In genomic region chr8:111740994-111741393, GRCm38 (mm10) we compare ENCODE assay signal across 9 mouse cellular contexts. TPM values are rescaled to one million over a fixed set of nuclear protein-coding genes. Genes with fewer than 3 reads are reported as not detected.
A peak's percentile ranks its signal among the peaks of the same experiment; 100 is the strongest.
DNase-seq lines count a peak whose midpoint lies in the region; ATAC-seq lines count a peak whose summit lies in the region.
"Had no signal": no experiment of that assay in that cellular context is flagged by ENCODE, and none has a peak within 500 bp of the region (broad histone marks: within the 10 kb centered on the region; RNA-seq: fewer than 3 reads in every experiment).

No protein-coding gene starts in this region.

- H3K4me3 ChIP-seq in limb, embryonic 13.5 days, result peak overlapping the region; percentile 97; the same call in 1 of the 2 replicates
- H3K4me3 ChIP-seq in limb, embryonic 10.5 days, result no peak overlapping the region
- H3K4me3 ChIP-seq in forebrain, embryonic 16.5 days (replicated peaks; ENCODE audit: low read length), result no peak overlapping the region
- H3K4me3 ChIP-seq in kidney, embryonic 15.5 days (replicated peaks), result no peak overlapping the region
- no peak overlapping the region for H3K4me3 ChIP-seq in neural tube, embryonic 14.5 days (ENCODE audit: low read depth, low read length)
- H3K4me3 ChIP-seq: megakaryocyte, embryonic 14.5 days had no signal

- no peak overlapping the region; the same call in 1 of the 2 replicates for H3K27ac ChIP-seq in limb, embryonic 13.5 days
- H3K27ac ChIP-seq in limb, embryonic 10.5 days, result no peak overlapping the region
- H3K27ac ChIP-seq in forebrain, embryonic 16.5 days (ENCODE audit: low read length), result no peak overlapping the region
- peak overlapping the region; percentile 87 for H3K27ac ChIP-seq in kidney, embryonic 15.5 days
- no peak overlapping the region for H3K27ac ChIP-seq in neural tube, embryonic 14.5 days (ENCODE audit: low read depth, low read length)

- 83% methylated on average over 8 of the region's 8 CpGs for WGBS in limb, embryonic 13.5 days
- 88% methylated on average over 8 of the region's 8 CpGs for WGBS in limb, embryonic 10.5 days
- 84% methylated on average over 8 of the region's 8 CpGs for WGBS in forebrain, embryonic 16.5 days
- WGBS in kidney, embryonic 15.5 days, result 73% methylated on average over 8 of the region's 8 CpGs
- WGBS in neural tube, embryonic 14.5 days, result 78% methylated on average over 8 of the region's 8 CpGs

- H3K4me2 ChIP-seq in limb, embryonic 13.5 days (replicated peaks), result peak overlapping the region; percentile 83
- 0 out of 2 replicates have a peak overlapping the region, but pooled peaks have one; percentile 85 for H3K4me2 ChIP-seq in forebrain, embryonic 16.5 days (ENCODE audit: low read length)
- peak overlapping the region; percentile 79 for H3K4me2 ChIP-seq in kidney, embryonic 15.5 days
- H3K4me2 ChIP-seq in neural tube, embryonic 14.5 days (ENCODE audit: low read depth, low read length), result peak overlapping the region; percentile 89; the same call in 1 of the 2 replicates

- H3K9me3 ChIP-seq in limb, embryonic 13.5 days, result no peaks in the 10 kb centered on the region
- no peaks in the 10 kb centered on the region for H3K9me3 ChIP-seq in limb, embryonic 10.5 days (replicated peaks)
- no peaks in the 10 kb centered on the region for H3K9me3 ChIP-seq in forebrain, embryonic 16.5 days (ENCODE audit: control insufficient read depth, low read length)
- no peaks in the 10 kb centered on the region for H3K9me3 ChIP-seq in kidney, embryonic 15.5 days (replicated peaks)
- H3K9me3 ChIP-seq in neural tube, embryonic 14.5 days (ENCODE audit: control insufficient read depth, low read length), result no peaks in the 10 kb centered on the region

- peaks cover 77% of the 10 kb centered on the region for H3K4me1 ChIP-seq in limb, embryonic 13.5 days
- peaks cover 89% of the 10 kb centered on the region for H3K4me1 ChIP-seq in limb, embryonic 10.5 days
- H3K4me1 ChIP-seq in forebrain, embryonic 16.5 days (replicated peaks; ENCODE audit: control insufficient read depth, insufficient read depth, low read length), result peaks cover 74% of the 10 kb centered on the region
- peaks cover 81% of the 10 kb centered on the region for H3K4me1 ChIP-seq in kidney, embryonic 15.5 days
- peaks cover 75% of the 10 kb centered on the region for H3K4me1 ChIP-seq in neural tube, embryonic 14.5 days (ENCODE audit: control insufficient read depth, insufficient read depth, low read length)

- no peaks in the 10 kb centered on the region for H3K27me3 ChIP-seq in limb, embryonic 13.5 days
- peaks cover 7% of the 10 kb centered on the region; the same call in 1 of the 2 replicates for H3K27me3 ChIP-seq in limb, embryonic 10.5 days (ENCODE audit: low read depth, poor library complexity, severe bottlenecking)
- no peaks in the 10 kb centered on the region for H3K27me3 ChIP-seq in forebrain, embryonic 16.5 days (replicated peaks; ENCODE audit: control insufficient read depth, insufficient read depth, low read length)
- no peaks in the 10 kb centered on the region for H3K27me3 ChIP-seq in kidney, embryonic 15.5 days
- H3K27me3 ChIP-seq in neural tube, embryonic 14.5 days (ENCODE audit: control insufficient read depth, insufficient read depth, low read length), result no peaks in the 10 kb centered on the region

- no peak for DNase-seq in limb, embryonic 10.5 days (ENCODE audit: low spot score)
- no peak for DNase-seq in adrenal gland, postnatal 36 days
- no peak for DNase-seq in MN1 (ENCODE audit: low spot score)
- no peak for DNase-seq in B cell, adult 2 months

- H3K36me3 ChIP-seq in limb, embryonic 13.5 days, result peaks cover 16% of the 10 kb centered on the region; the same call in 1 of the 2 replicates
- H3K36me3 ChIP-seq in limb, embryonic 10.5 days, result peaks cover 20% of the 10 kb centered on the region
- no peaks in the 10 kb centered on the region for H3K36me3 ChIP-seq in forebrain, embryonic 16.5 days (ENCODE audit: control insufficient read depth, insufficient read depth)
- no peaks in the 10 kb centered on the region for H3K36me3 ChIP-seq in kidney, embryonic 15.5 days
- no peaks in the 10 kb centered on the region for H3K36me3 ChIP-seq in neural tube, embryonic 14.5 days (ENCODE audit: control insufficient read depth, insufficient read depth, low read length)

- ATAC-seq in limb, embryonic 13.5 days (ENCODE audit: low FRiP score, low read depth), result no peak
- ATAC-seq in forebrain, embryonic 16.5 days, result no peak
- ATAC-seq in kidney, embryonic 15.5 days (replicated peaks; ENCODE audit: low FRiP score), result no peak
- no peak for ATAC-seq in neural tube, embryonic 14.5 days (ENCODE audit: low read depth)

- H3K9ac ChIP-seq in limb, embryonic 13.5 days, result peak overlapping the region; percentile 94; the same call in 1 of the 2 replicates
- H3K9ac ChIP-seq in forebrain, embryonic 16.5 days (replicated peaks; ENCODE audit: low read depth, low read length), result 0 out of 2 replicates have a peak overlapping the region, but pooled peaks have one; percentile 19
- H3K9ac ChIP-seq in kidney, embryonic 15.5 days, result peak overlapping the region; percentile 15; the same call in 1 of the 2 replicates
- peak overlapping the region; percentile 95 for H3K9ac ChIP-seq in neural tube, embryonic 14.5 days (replicated peaks; ENCODE audit: low read depth, low read length)

RNA-seq across cellular contexts. Expression of gene Bcar1, which starts 2.6 kb away (rescaled TPM):
- 41.7 and 41.8 TPM in 2 replicates for polyA plus RNA-seq in limb, embryonic 13.5 days (2015; fragmentation: Nextera tagmentation; extraction: Ambion mirVana)
- polyA plus RNA-seq in limb, embryonic 10.5 days (2016; fragmentation: Nextera tagmentation; extraction: Ambion mirVana), result 50.2 and 50.4 TPM in 2 replicates
- polyA plus RNA-seq in forebrain, embryonic 16.5 days (2015; fragmentation: Nextera tagmentation; extraction: Ambion mirVana), result 45.9 and 52.5 TPM in 2 replicates
- polyA plus RNA-seq in kidney, embryonic 15.5 days (2015; fragmentation: Nextera tagmentation; extraction: Ambion mirVana), result 45.7 and 53.8 TPM in 2 replicates
- 47.6 and 56.4 TPM in 2 replicates for polyA plus RNA-seq in neural tube, embryonic 14.5 days (2014; fragmentation: Nextera tagmentation; extraction: Ambion mirVana)
- total RNA-seq in adrenal gland, postnatal 36 days (2021), result 10 to 100 TPM; 68.5 to 75.7 TPM

RNA-seq across cellular contexts. Expression of gene Ctrb1, which starts 50.2 kb away (rescaled TPM):
- polyA plus RNA-seq in limb, embryonic 13.5 days (2015; fragmentation: Nextera tagmentation; extraction: Ambion mirVana), result 0.89 and 3.1 TPM in 2 replicates
- not detected in 2 replicates for polyA plus RNA-seq in limb, embryonic 10.5 days (2016; fragmentation: Nextera tagmentation; extraction: Ambion mirVana)
- not detected in 2 replicates for polyA plus RNA-seq in forebrain, embryonic 16.5 days (2015; fragmentation: Nextera tagmentation; extraction: Ambion mirVana)
- 0.45 and 5.2 TPM in 2 replicates for polyA plus RNA-seq in kidney, embryonic 15.5 days (2015; fragmentation: Nextera tagmentation; extraction: Ambion mirVana)
- polyA plus RNA-seq in neural tube, embryonic 14.5 days (2014; fragmentation: Nextera tagmentation; extraction: Ambion mirVana), result not detected in 2 replicates
- under 1 TPM in 1 of 2 experiments, not detected in 1; 0.36 TPM for total RNA-seq in adrenal gland, postnatal 36 days (2021)

Comparison
In these comparisons a context has a peak if more than half of its experiments do, and no peak if none do; other contexts are left out.
1. H3K9ac ChIP-seq: peak in every context shown above with its lines; median percentile 95 in neural tube, embryonic 14.5 days; 94 in limb, embryonic 13.5 days; 19 in forebrain, embryonic 16.5 days; 15 in kidney, embryonic 15.5 days.